In genomic region chr11:57615286-57615685, GRCm38 (mm10) we compare ENCODE assay signal across 21 mouse cellular contexts. TPM values are rescaled to one million over a fixed set of nuclear protein-coding genes. Genes with fewer than 3 reads are reported as not detected.
A peak's percentile ranks its signal among the peaks of the same experiment; 100 is the strongest.
DNase-seq lines count a peak whose midpoint lies in the region; ATAC-seq and TF ChIP-seq lines count a peak whose summit lies in the region.
"Had no signal": no experiment of that assay in that cellular context is flagged by ENCODE, and none has a peak within 500 bp of the region (broad histone marks: within the 10 kb centered on the region; RNA-seq: fewer than 3 reads in every experiment).

No protein-coding gene starts in this region.

- TF ChIP-seq EP300 in lung, postnatal 0 days (IDR thresholded peaks at IDR 0.05): peak; percentile 43
- no peak for TF ChIP-seq EP300 in liver, postnatal 0 days (IDR thresholded peaks at IDR 0.05; ENCODE audit: low read depth)

- no peak overlapping the region for H3K9ac ChIP-seq in kidney, embryonic 15.5 days
- H3K9ac ChIP-seq in lung, postnatal 0 days (replicated peaks; ENCODE audit: low read depth): no peak overlapping the region
- H3K9ac ChIP-seq in midbrain, postnatal 0 days (replicated peaks; ENCODE audit: low read length, poor library complexity, severe bottlenecking): no peak overlapping the region
- H3K9ac ChIP-seq in liver, postnatal 0 days (replicated peaks): no peak overlapping the region
- H3K9ac ChIP-seq: embryonic facial prominence, embryonic 15.5 days; heart, embryonic 15.5 days had no signal

- H3K9me3 ChIP-seq in kidney, embryonic 15.5 days (replicated peaks): no peaks in the 10 kb centered on the region
- no peaks in the 10 kb centered on the region for H3K9me3 ChIP-seq in lung, postnatal 0 days (ENCODE audit: low read length)
- H3K9me3 ChIP-seq in midbrain, postnatal 0 days (ENCODE audit: low read length): no peaks in the 10 kb centered on the region
- no peaks in the 10 kb centered on the region for H3K9me3 ChIP-seq in liver, postnatal 0 days (ENCODE audit: low read length)
- H3K9me3 ChIP-seq: embryonic facial prominence, embryonic 15.5 days; forebrain, embryonic 10.5 days; heart, embryonic 15.5 days had no signal

- H3K36me3 ChIP-seq in kidney, embryonic 15.5 days: no peaks in the 10 kb centered on the region
- H3K36me3 ChIP-seq in lung, postnatal 0 days (ENCODE audit: insufficient read depth, low read length): no peaks in the 10 kb centered on the region
- no peaks in the 10 kb centered on the region for H3K36me3 ChIP-seq in midbrain, postnatal 0 days (ENCODE audit: insufficient read depth, low read length)
- no peaks in the 10 kb centered on the region for H3K36me3 ChIP-seq in liver, postnatal 0 days (replicated peaks; ENCODE audit: insufficient read depth, low read length)
- H3K36me3 ChIP-seq: embryonic facial prominence, embryonic 15.5 days; forebrain, embryonic 10.5 days; heart, embryonic 15.5 days had no signal

- 76% methylated on average over 9 of the region's 9 CpGs for WGBS in kidney, embryonic 15.5 days
- WGBS in lung, postnatal 0 days: 43% methylated on average over 9 of the region's 9 CpGs
- WGBS in midbrain, postnatal 0 days: 65% methylated on average over 9 of the region's 9 CpGs
- 57% methylated on average over 9 of the region's 9 CpGs for WGBS in liver, postnatal 0 days (ENCODE audit: insufficient replicate concordance)

- ATAC-seq in kidney, embryonic 15.5 days (replicated peaks; ENCODE audit: low FRiP score): no peak
- ATAC-seq in lung, postnatal 0 days: peak; percentile 64
- ATAC-seq in midbrain, postnatal 0 days (ENCODE audit: low FRiP score): no peak
- no peak for ATAC-seq in liver, postnatal 0 days
- ATAC-seq: forebrain, embryonic 14.5 days had no signal

- 0 out of 2 replicates have a peak overlapping the region, but pooled peaks have one; percentile 19 for H3K4me2 ChIP-seq in kidney, embryonic 15.5 days
- no peak overlapping the region; the same call in 1 of the 2 replicates for H3K4me2 ChIP-seq in lung, postnatal 0 days (replicated peaks; ENCODE audit: low read depth, low read length)
- H3K4me2 ChIP-seq in midbrain, postnatal 0 days (ENCODE audit: low read depth, low read length, poor library complexity, severe bottlenecking): no peak overlapping the region
- no peak overlapping the region for H3K4me2 ChIP-seq in liver, postnatal 0 days (ENCODE audit: low read depth, low read length)
- H3K4me2 ChIP-seq: embryonic facial prominence, embryonic 15.5 days; heart, embryonic 11.5 days; heart, embryonic 15.5 days had no signal

- no peak overlapping the region for H3K4me3 ChIP-seq in kidney, embryonic 15.5 days (replicated peaks)
- H3K4me3 ChIP-seq in lung, postnatal 0 days (ENCODE audit: low read depth, low read length): no peak overlapping the region
- H3K4me3 ChIP-seq in midbrain, postnatal 0 days (ENCODE audit: low read depth, low read length): no peak overlapping the region
- no peak overlapping the region for H3K4me3 ChIP-seq in liver, postnatal 0 days (ENCODE audit: low read depth, low read length)
- H3K4me3 ChIP-seq: embryonic facial prominence, embryonic 15.5 days; erythroblast, embryonic 14.5 days; forebrain, embryonic 10.5 days; gastrocnemius, adult 2 months; heart, adult 2 months; heart, embryonic 15.5 days had no signal

- no peak for DNase-seq in kidney, postnatal 14 days
- peak; percentile 55 for DNase-seq in CD4-positive, CD25-positive, alpha-beta regulatory T cell, adult 2 months (ENCODE audit: low read depth, low spot score)
- DNase-seq in lung, postnatal 0 days (ENCODE audit: low spot score): peak; percentile 50
- peak; percentile 42 to 44 for DNase-seq in lung, postnatal 4 days
- DNase-seq in midbrain, postnatal 0 days (ENCODE audit: low spot score): no peak
- no peak for DNase-seq in liver, postnatal 0 days
- DNase-seq: adrenal gland, postnatal 10 days; cerebellum, adult 11 months; cerebellum, adult 8-10 months; cerebellum, postnatal 14 days; gastrocnemius, adult 2 months; gastrocnemius, postnatal 36 days; heart, adult 2 months; heart, postnatal 14 days had no signal

- TF ChIP-seq CTCF in lung, postnatal 0 days (IDR thresholded peaks at IDR 0.05): no peak
- no peak for TF ChIP-seq CTCF in midbrain, postnatal 0 days (IDR thresholded peaks at IDR 0.05)
- no peak for TF ChIP-seq CTCF in liver, postnatal 0 days (IDR thresholded peaks at IDR 0.05; ENCODE audit: low read depth)

- no peaks in the 10 kb centered on the region for H3K27me3 ChIP-seq in kidney, embryonic 15.5 days
- 0 out of 2 replicates have a peak, but pooled peaks cover 6% of the 10 kb centered on the region for H3K27me3 ChIP-seq in lung, postnatal 0 days (replicated peaks; ENCODE audit: insufficient read depth, low read length)
- H3K27me3 ChIP-seq in midbrain, postnatal 0 days (ENCODE audit: insufficient read depth, low read length): no peaks in the 10 kb centered on the region
- 0 out of 2 replicates have a peak, but pooled peaks cover 3% of the 10 kb centered on the region for H3K27me3 ChIP-seq in liver, postnatal 0 days (ENCODE audit: insufficient read depth, low read length)

- peaks cover 15% of the 10 kb centered on the region for H3K4me1 ChIP-seq in kidney, embryonic 15.5 days
- H3K4me1 ChIP-seq in lung, postnatal 0 days (ENCODE audit: insufficient read depth, low read depth, low read length): no peaks in the 10 kb centered on the region; the same call in 1 of the 2 replicates
- peaks cover 3% of the 10 kb centered on the region; the same call in 1 of the 2 replicates for H3K4me1 ChIP-seq in midbrain, postnatal 0 days (ENCODE audit: insufficient read depth, low read length)
- H3K4me1 ChIP-seq in liver, postnatal 0 days (ENCODE audit: insufficient read depth): 0 out of 2 replicates have a peak, but pooled peaks cover 2% of the 10 kb centered on the region

- no peak overlapping the region for H3K27ac ChIP-seq in kidney, embryonic 15.5 days
- no peak overlapping the region for H3K27ac ChIP-seq in lung, postnatal 0 days (ENCODE audit: low read length)
- H3K27ac ChIP-seq in midbrain, postnatal 0 days (ENCODE audit: low read depth, low read length): no peak overlapping the region
- H3K27ac ChIP-seq in liver, postnatal 0 days (ENCODE audit: low read depth): no peak overlapping the region
- H3K27ac ChIP-seq: embryonic facial prominence, embryonic 15.5 days; forebrain, embryonic 10.5 days; gastrocnemius, adult 2 months; heart, adult 2 months; heart, embryonic 15.5 days had no signal

RNA-seq across cellular contexts. Expression of gene Galnt10, which starts 30.0 kb away (rescaled TPM):
- 22.3 and 23.6 TPM in 2 replicates for polyA plus RNA-seq in kidney, embryonic 15.5 days (2015; fragmentation: Nextera tagmentation; extraction: Ambion mirVana)
- 6.1 and 6.4 TPM in 2 replicates for polyA plus RNA-seq in lung, postnatal 0 days (2015; fragmentation: Nextera tagmentation; extraction: Ambion mirVana)
- 21.3 and 26.0 TPM in 2 replicates for total RNA-seq in midbrain, postnatal 0 days (2014; rRNA removed)
- polyA plus RNA-seq in midbrain, postnatal 0 days (2015; fragmentation: Nextera tagmentation; extraction: Ambion mirVana): 11.8 and 12.0 TPM in 2 replicates
- 6.5 and 8.2 TPM in 2 replicates for polyA plus RNA-seq in liver, postnatal 0 days (2015; fragmentation: Nextera tagmentation; extraction: Ambion mirVana)

Comparison
In these comparisons a context has a peak if more than half of its experiments do, and no peak if none do; other contexts are left out.
1. DNase-seq: peak in CD4-positive, CD25-positive, alpha-beta regulatory T cell, adult 2 months (single experiment), lung, postnatal 0 days (single experiment) and lung, postnatal 4 days (2 of 2); none in kidney, postnatal 14 days (single experiment), midbrain, postnatal 0 days (single experiment) and liver, postnatal 0 days (single experiment).